Mouse (Mus musculus): Measurements from ENCODE around the gene Ksr1.

DNA sequence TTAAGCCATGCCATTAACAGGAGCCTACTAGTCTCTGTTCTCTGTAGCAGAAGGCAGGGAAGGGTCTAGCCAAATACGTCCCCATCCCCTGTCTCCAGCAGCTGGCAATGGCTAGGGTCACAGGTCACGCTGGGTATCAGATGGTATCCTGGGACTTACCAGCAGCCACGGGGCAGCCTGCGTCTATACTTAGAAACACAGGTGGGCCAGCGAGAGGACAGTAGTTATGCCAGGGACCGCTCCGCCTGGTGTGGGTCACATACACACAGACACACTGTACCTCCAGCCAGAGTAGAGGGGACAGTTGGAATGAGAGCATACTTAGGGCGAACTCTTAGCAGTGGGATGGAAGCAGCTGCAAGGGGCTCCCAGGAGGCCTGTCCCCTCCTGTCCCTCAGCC is 91.0 kb downstream of the Ksr1 start:
- TF ChIP-seq POLR2A (IDR thresholded peaks at IDR 0.05; ENCODE audit: borderline replicate concordance, control insufficient read depth, low read depth, low read length) (no peak), CTCF (IDR thresholded peaks at IDR 0.05; ENCODE audit: control insufficient read depth, insufficient read depth, low read length) (no peak)

Data from bone marrow, adult 2 months (tissue).